Mouse (Mus musculus): ENCODE measurements around the gene Frs3.
A peak's percentile ranks its signal among the peaks of the same experiment; 100 is the strongest.

Gene Frs3

GRCm38 (mm10) chr17:47691650-47692049 is 2.8 kb downstream of the Frs3 start:
- no peak for DNase-seq (ENCODE audit: extremely low read depth, low read depth)

GRCm38 (mm10) chr17:47693671-47694441 is 5.0 kb downstream of the Frs3 start:
- no peak for DNase-seq (ENCODE audit: extremely low read depth, low read depth)

- DNase-seq (ENCODE audit: extremely low read depth, low read depth) = no peak
These were observed 5.4 kb downstream of the Frs3 start, which contains the start of gene Gm21981 for GRCm38 (mm10) chr17:47694442-47694502. TSS of gene Gm21981 (minus strand) at chr17:47694455.

- peak; percentile 66 for DNase-seq (ENCODE audit: extremely low read depth, low read depth)
These were observed 5.9 kb downstream of the Frs3 start, which contains the start of gene Prickle4 for GRCm38 (mm10) chr17:47694503-47695336. TSS of gene Prickle4 (minus strand) at chr17:47694736.

GRCm38 (mm10) chr17:47695337-47695710 is 6.5 kb downstream of the Frs3 start:
- DNase-seq (ENCODE audit: extremely low read depth, low read depth) = no peak

- DNase-seq (ENCODE audit: extremely low read depth, low read depth) = no peak
These were observed 9.3 kb downstream of the Frs3 start for GRCm38 (mm10) chr17:47698156-47698555.

- no peak for DNase-seq (ENCODE audit: extremely low read depth, low read depth)
These were observed 10.2 kb downstream of the Frs3 start for GRCm38 (mm10) chr17:47699055-47699454.

- DNase-seq (ENCODE audit: extremely low read depth, low read depth) = no peak
These were observed 13.0 kb downstream of the Frs3 start for GRCm38 (mm10) chr17:47701793-47702192.

GRCm38 (mm10) chr17:47702548-47703345 is 13.9 kb downstream of the Frs3 start:
- DNase-seq (ENCODE audit: extremely low read depth, low read depth) = no peak

GRCm38 (mm10) chr17:47703556-47703955 is 14.7 kb downstream of the Frs3 start:
- no peak for DNase-seq (ENCODE audit: extremely low read depth, low read depth)

- DNase-seq (ENCODE audit: extremely low read depth, low read depth) = no peak
These were observed 15.9 kb downstream of the Frs3 start for GRCm38 (mm10) chr17:47704692-47705091.

- DNase-seq (ENCODE audit: extremely low read depth, low read depth) = no peak
These were observed 17.4 kb downstream of the Frs3 start for GRCm38 (mm10) chr17:47706196-47706595.

- no peak for DNase-seq (ENCODE audit: extremely low read depth, low read depth)
These were observed 19.1 kb downstream of the Frs3 start for GRCm38 (mm10) chr17:47707961-47708360.

- no peak for DNase-seq (ENCODE audit: extremely low read depth, low read depth)
These were observed 20.1 kb downstream of the Frs3 start for GRCm38 (mm10) chr17:47708972-47709371.

GRCm38 (mm10) chr17:47710036-47710435 is 21.2 kb downstream of the Frs3 start:
- peak; percentile 49 for DNase-seq (ENCODE audit: extremely low read depth, low read depth)

GRCm38 (mm10) chr17:47711883-47712282 is 23.1 kb downstream of the Frs3 start:
- DNase-seq (ENCODE audit: extremely low read depth, low read depth) = no peak

- no peak for DNase-seq (ENCODE audit: extremely low read depth, low read depth)
These were observed 24.2 kb downstream of the Frs3 start for GRCm38 (mm10) chr17:47712889-47713571.

GRCm38 (mm10) chr17:47715037-47715436 is 26.2 kb downstream of the Frs3 start:
- DNase-seq (ENCODE audit: extremely low read depth, low read depth) = no peak

- DNase-seq (ENCODE audit: extremely low read depth, low read depth) = peak; percentile 25
These were observed 32.4 kb downstream of the Frs3 start for GRCm38 (mm10) chr17:47721183-47721582.

- no peak for DNase-seq (ENCODE audit: extremely low read depth, low read depth)
These were observed 37.7 kb downstream of the Frs3 start, which contains the start of gene Pgc for GRCm38 (mm10) chr17:47726566-47726965. TSS of gene Pgc (plus strand) at chr17:47726842.

All from MEL-GATA-1-ER (cell line).